Mouse (Mus musculus) embryonic facial prominence, embryonic 15.5 days (tissue): ENCODE measurements around the gene D10Wsu102e. TPM values are rescaled to one million over a fixed set of nuclear protein-coding genes. Genes with fewer than 3 reads are reported as not detected.
"Not testable (repeated sequence)": the region's sequence is repeated elsewhere in the genome, so short reads cannot be mapped to it uniquely, and the experiment has no call there.

Experiments
- ATAC-seq: fragments of 200-750 bp; cut with Nextera tagmentation; 2 replicates; pipeline ENCODE4 v1.8.0; 2017; ENCODE audit warnings: low read depth, moderate TSS enrichment; ENCODE audit not compliant: insufficient number of reproducible peaks, low FRiP score, low TSS enrichment
- H3K27ac ChIP-seq: fragments of 300-500 bp; sonication (generic); replicated peaks from 2 replicates; pipeline ENCODE4 v1.5.1; 2015; ENCODE audit warnings: mild to moderate bottlenecking, inconsistent platforms
- H3K27me3 ChIP-seq: fragments of 300-500 bp; sonication (generic); 2 replicates; pipeline ENCODE4 v1.6.1; 2015; ENCODE audit warnings: inconsistent platforms
- H3K36me3 ChIP-seq: fragments of 300-500 bp; sonication (generic); 2 replicates; pipeline ENCODE4 v1.6.1; 2015; ENCODE audit warnings: mild to moderate bottlenecking, inconsistent platforms
- H3K4me1 ChIP-seq: fragments of 300-500 bp; sonication (generic); 2 replicates; pipeline ENCODE4 v1.6.1; 2015; ENCODE audit warnings: inconsistent platforms
- H3K4me2 ChIP-seq: fragments of 300-500 bp; sonication (generic); replicated peaks from 2 replicates; pipeline ENCODE4 v1.6.1; 2015; ENCODE audit warnings: mild to moderate bottlenecking, inconsistent platforms
- H3K4me3 ChIP-seq: fragments of 300-500 bp; sonication (generic); replicated peaks from 2 replicates; pipeline ENCODE4 v1.5.1; 2015; ENCODE audit warnings: mild to moderate bottlenecking, inconsistent platforms
- H3K9ac ChIP-seq: fragments of 300-500 bp; sonication (generic); 2 replicates; pipeline ENCODE4 v1.6.1; 2015; ENCODE audit warnings: inconsistent platforms
- H3K9me3 ChIP-seq: fragments of 300-500 bp; sonication (generic); replicated peaks from 2 replicates; pipeline ENCODE4 v1.6.1; 2016; ENCODE audit warnings: inconsistent platforms
- WGBS: fragments of 180-500 bp; shearing (Covaris S2); methylation state at CpG from one replicate; pipeline ENCODE4 v1.1.7; 2015; 5-methylcytosine and 5-hydroxymethylcytosine counted together
- polyA plus RNA-seq: library from polyadenylated mRNA; unstranded; fragments of >200 nt; fragmentation: Nextera tagmentation; extraction: Ambion mirVana; gene quantifications from 2 replicates; pipeline ENCODE4 v1.2.1, GENCODE M21; 2015

The D10Wsu102e gene
- polyA plus RNA-seq, 1 experiment from 2014 or later: 0.61 TPM

GRCm38 (mm10) chr10:83350689-83351088 is 9.3 kb upstream of the D10Wsu102e start:
- Histone ChIP-seq H3K9me3 (no peaks in the 10 kb centered on the region), H3K27ac (no peak overlapping the region), H3K27me3 (no peaks in the 10 kb centered on the region), H3K4me2 (no peak overlapping the region), H3K4me1 (peaks cover 10% of the 10 kb centered on the region), H3K9ac (no peak overlapping the region), H3K4me3 (no peak overlapping the region), H3K36me3 (no peaks in the 10 kb centered on the region)
- no peak for ATAC-seq
- 91% methylated on average over 2 of the region's 2 CpGs for WGBS

- 88% methylated on average over 4 of the region's 4 CpGs for WGBS
- H3K36me3 ChIP-seq, H3K9ac ChIP-seq, H3K27me3 ChIP-seq, H3K4me3 ChIP-seq, H3K9me3 ChIP-seq, H3K27ac ChIP-seq, H3K4me2 ChIP-seq, ATAC-seq: not testable (repeated sequence)
- H3K4me1 ChIP-seq: peaks cover 10% of the 10 kb centered on the region
Measured at GRCm38 (mm10) chr10:83351779-83352178, 8.2 kb upstream of the D10Wsu102e start.

GRCm38 (mm10) chr10:83353680-83354332 is 6.2 kb upstream of the D10Wsu102e start:
- no peak overlapping the region for H3K9ac ChIP-seq
- H3K4me3 ChIP-seq: no peak overlapping the region
- H3K4me2 ChIP-seq: peak overlapping the region; percentile 36
- H3K36me3 ChIP-seq: no peaks in the 10 kb centered on the region
- no peaks in the 10 kb centered on the region for H3K27me3 ChIP-seq
- ATAC-seq: no peak
- H3K4me1 ChIP-seq: peaks cover 10% of the 10 kb centered on the region
- peak overlapping the region; percentile 55; the same call in 1 of the 2 replicates for H3K27ac ChIP-seq
- H3K9me3 ChIP-seq: no peaks in the 10 kb centered on the region
- WGBS: 27% methylated on average over 14 of the region's 14 CpGs

- no peak overlapping the region for H3K9ac ChIP-seq
- H3K4me3 ChIP-seq: no peak overlapping the region
- no peaks in the 10 kb centered on the region for H3K9me3 ChIP-seq
- 46% methylated on average over 8 of the region's 8 CpGs for WGBS
- peaks cover 10% of the 10 kb centered on the region for H3K4me1 ChIP-seq
- H3K27ac ChIP-seq: peak overlapping the region; percentile 55; the same call in 1 of the 2 replicates
- no peaks in the 10 kb centered on the region for H3K36me3 ChIP-seq
- ATAC-seq: 0 out of 2 replicates have a peak, but pooled peaks have one; percentile 11
- H3K4me2 ChIP-seq: peak overlapping the region; percentile 36
- H3K27me3 ChIP-seq: no peaks in the 10 kb centered on the region
Measured at GRCm38 (mm10) chr10:83354333-83354719, 5.7 kb upstream of the D10Wsu102e start.

- no peak overlapping the region for H3K9ac ChIP-seq
- no peaks in the 10 kb centered on the region for H3K27me3 ChIP-seq
- 69% methylated on average over 12 of the region's 12 CpGs for WGBS
- no peaks in the 10 kb centered on the region for H3K9me3 ChIP-seq
- no peak overlapping the region for H3K27ac ChIP-seq
- no peak overlapping the region for H3K4me2 ChIP-seq
- no peaks in the 10 kb centered on the region for H3K36me3 ChIP-seq
- peaks cover 18% of the 10 kb centered on the region for H3K4me1 ChIP-seq
- no peak overlapping the region for H3K4me3 ChIP-seq
- ATAC-seq: no peak
Measured at GRCm38 (mm10) chr10:83356416-83356815, 3.6 kb upstream of the D10Wsu102e start.

- peaks cover 12% of the 10 kb centered on the region for H3K36me3 ChIP-seq
- no peaks in the 10 kb centered on the region for H3K27me3 ChIP-seq
- WGBS: 82% methylated on average over 4 of the region's 4 CpGs
- ATAC-seq: no peak
- H3K4me1 ChIP-seq: peaks cover 13% of the 10 kb centered on the region
- no peaks in the 10 kb centered on the region for H3K9me3 ChIP-seq
- H3K27ac ChIP-seq: peak overlapping the region; percentile 85
- H3K4me3 ChIP-seq: peak overlapping the region; percentile 80
- peak overlapping the region; percentile 78 for H3K4me2 ChIP-seq
- no peak overlapping the region for H3K9ac ChIP-seq
Measured at GRCm38 (mm10) chr10:83359451-83359850, 570 bp upstream of the D10Wsu102e start.

- peak overlapping the region; percentile 78 for H3K4me2 ChIP-seq
- peak; percentile 78 for ATAC-seq
Measured at GRCm38 (mm10) chr10:83360356-83360755, 335 bp downstream of the D10Wsu102e start.

GRCm38 (mm10) chr10:83361643-83362382 is 1.8 kb downstream of the D10Wsu102e start:
- no peak for ATAC-seq
- Histone ChIP-seq H3K9ac (no peak overlapping the region), H3K27me3 (no peaks in the 10 kb centered on the region), H3K36me3 (peaks cover 35% of the 10 kb centered on the region), H3K27ac (no peak overlapping the region), H3K4me2 (peak overlapping the region; percentile 25; the same call in 1 of the 2 replicates), H3K9me3 (no peaks in the 10 kb centered on the region), H3K4me3 (peak overlapping the region; percentile 80; the same call in 1 of the 2 replicates), H3K4me1 (peaks cover 13% of the 10 kb centered on the region)
- WGBS: 43% methylated on average over 5 of the region's 5 CpGs

More at GRCm38 (mm10) chr10:83360356-83360755, 335 bp downstream of the D10Wsu102e start:
- Histone ChIP-seq H3K4me1 (peaks cover 13% of the 10 kb centered on the region), H3K27ac (peak overlapping the region; percentile 85), H3K4me3 (peak overlapping the region; percentile 80), H3K27me3 (no peaks in the 10 kb centered on the region), H3K9ac (peak overlapping the region; percentile 76), H3K9me3 (no peaks in the 10 kb centered on the region), H3K36me3 (peaks cover 20% of the 10 kb centered on the region)
- WGBS: under 1% methylated on average over 40 of the region's 40 CpGs

GRCm38 (mm10) chr10:83363451-83363850 is 3.4 kb downstream of the D10Wsu102e start:
- no peak for ATAC-seq
- no peak overlapping the region for H3K4me3 ChIP-seq
- H3K27me3 ChIP-seq: no peaks in the 10 kb centered on the region
- H3K4me1 ChIP-seq: peaks cover 13% of the 10 kb centered on the region
- peaks cover 51% of the 10 kb centered on the region for H3K36me3 ChIP-seq
- no peaks in the 10 kb centered on the region for H3K9me3 ChIP-seq
- WGBS: 93% methylated on average over 8 of the region's 8 CpGs
- no peak overlapping the region for H3K4me2 ChIP-seq
- no peak overlapping the region for H3K27ac ChIP-seq
- no peak overlapping the region for H3K9ac ChIP-seq

GRCm38 (mm10) chr10:83368918-83369317 is 8.9 kb downstream of the D10Wsu102e start:
- H3K27ac ChIP-seq: no peak overlapping the region
- no peak overlapping the region for H3K4me3 ChIP-seq
- no peak overlapping the region for H3K9ac ChIP-seq
- WGBS: 83% methylated on average over 5 of the region's 5 CpGs
- no peak overlapping the region for H3K4me2 ChIP-seq
- no peaks in the 10 kb centered on the region for H3K27me3 ChIP-seq
- no peaks in the 10 kb centered on the region for H3K4me1 ChIP-seq
- no peak for ATAC-seq
- H3K9me3 ChIP-seq: no peaks in the 10 kb centered on the region
- H3K36me3 ChIP-seq: peaks cover 73% of the 10 kb centered on the region

GRCm38 (mm10) chr10:83374045-83374656 is 14.1 kb downstream of the D10Wsu102e start:
- H3K36me3 ChIP-seq: peaks cover 33% of the 10 kb centered on the region
- no peak overlapping the region for H3K4me3 ChIP-seq
- WGBS: 87% methylated on average over 3 of the region's 3 CpGs
- H3K9ac ChIP-seq: no peak overlapping the region
- no peaks in the 10 kb centered on the region for H3K9me3 ChIP-seq
- no peak overlapping the region for H3K27ac ChIP-seq
- no peaks in the 10 kb centered on the region for H3K27me3 ChIP-seq
- no peaks in the 10 kb centered on the region for H3K4me1 ChIP-seq
- no peak overlapping the region for H3K4me2 ChIP-seq
- ATAC-seq: no peak
